Comparison of ENCODE assay signal across 19 mouse cellular contexts in genomic region chr2:74508302-74508701, GRCm38 (mm10).
DNase-seq lines count a peak whose midpoint lies in the region; ATAC-seq and TF ChIP-seq lines count a peak whose summit lies in the region.
"Had no signal": no experiment of that assay in that cellular context is flagged by ENCODE, and none has a peak within 500 bp of the region (broad histone marks: within the 10 kb centered on the region; RNA-seq: fewer than 3 reads in every experiment).

No protein-coding gene starts in this region.

- no peaks in the 10 kb centered on the region for H3K36me3 ChIP-seq in midbrain, embryonic 11.5 days (ENCODE audit: control insufficient read depth, insufficient read depth, low read length)
- H3K36me3 ChIP-seq in midbrain, embryonic 16.5 days (ENCODE audit: control insufficient read depth, insufficient read depth, low read length): no peaks in the 10 kb centered on the region
- H3K36me3 ChIP-seq in embryonic facial prominence, embryonic 12.5 days: no peaks in the 10 kb centered on the region
- no peaks in the 10 kb centered on the region for H3K36me3 ChIP-seq in intestine, postnatal 0 days (ENCODE audit: control insufficient read depth, insufficient read depth)
- H3K36me3 ChIP-seq: forebrain, embryonic 15.5 days; G1E; heart, embryonic 12.5 days; hindbrain, embryonic 10.5 days; intestine, embryonic 15.5 days had no signal

- ATAC-seq in midbrain, embryonic 11.5 days (ENCODE audit: low FRiP score): no peak
- no peak for ATAC-seq in midbrain, embryonic 16.5 days
- ATAC-seq in embryonic facial prominence, embryonic 12.5 days (ENCODE audit: insufficient number of reproducible peaks, insufficient read depth, low FRiP score, low TSS enrichment): peak; percentile 22; the same call in 1 of the 2 replicates
- no peak for ATAC-seq in intestine, postnatal 0 days
- ATAC-seq: CD4-positive, CD25-positive, alpha-beta regulatory T cell, adult 4 months; forebrain, embryonic 15.5 days; intestine, embryonic 15.5 days had no signal

- TF ChIP-seq POLR2A in embryonic fibroblast, embryonic 13.5 days (IDR thresholded peaks at IDR 0.05; ENCODE audit: low read depth, low read length): no peak

- no peak for TF ChIP-seq CTCF in embryonic fibroblast, embryonic 13.5 days (IDR thresholded peaks at IDR 0.05; ENCODE audit: borderline replicate concordance, insufficient read depth, low read length)
- no peak for TF ChIP-seq CTCF in intestine, postnatal 0 days (IDR thresholded peaks at IDR 0.05; ENCODE audit: low read depth)

- DNase-seq in midbrain, embryonic 11.5 days (ENCODE audit: low spot score, missing footprints): peak; percentile 47
- DNase-seq in frontal cortex, adult 2 months (ENCODE audit: extremely low spot score in 1 of 2, low spot score in 1 of 2): no peak
- DNase-seq: adrenal gland, postnatal 14 days; B cell, adult 2 months; cerebellum, adult 11-12 months; cerebellum, adult 9-10 months; cerebellum, postnatal 25 days; gastrocnemius, postnatal 10 days had no signal

- H3K4me1 ChIP-seq in midbrain, embryonic 11.5 days (ENCODE audit: control insufficient read depth, insufficient read depth, low read length): no peaks in the 10 kb centered on the region
- no peaks in the 10 kb centered on the region for H3K4me1 ChIP-seq in midbrain, embryonic 16.5 days (ENCODE audit: control insufficient read depth, insufficient read depth, low read length)
- peaks cover 5% of the 10 kb centered on the region; the same call in 1 of the 2 replicates for H3K4me1 ChIP-seq in embryonic facial prominence, embryonic 12.5 days
- H3K4me1 ChIP-seq in embryonic fibroblast, embryonic 13.5 days (ENCODE audit: control insufficient read depth, insufficient read depth, low read length): peaks cover 2% of the 10 kb centered on the region; the same call in 1 of the 2 replicates
- H3K4me1 ChIP-seq in intestine, postnatal 0 days (replicated peaks; ENCODE audit: control insufficient read depth, insufficient read depth, low read length): no peaks in the 10 kb centered on the region
- H3K4me1 ChIP-seq: forebrain, embryonic 15.5 days; heart, embryonic 12.5 days; intestine, embryonic 15.5 days had no signal

- H3K9me3 ChIP-seq in midbrain, embryonic 11.5 days (ENCODE audit: control insufficient read depth, low read length): no peaks in the 10 kb centered on the region
- no peaks in the 10 kb centered on the region for H3K9me3 ChIP-seq in midbrain, embryonic 16.5 days (replicated peaks; ENCODE audit: control insufficient read depth, low read length, poor library complexity, severe bottlenecking)
- no peaks in the 10 kb centered on the region for H3K9me3 ChIP-seq in embryonic facial prominence, embryonic 12.5 days
- H3K9me3 ChIP-seq in intestine, postnatal 0 days (ENCODE audit: control insufficient read depth): no peaks in the 10 kb centered on the region
- H3K9me3 ChIP-seq: forebrain, embryonic 15.5 days; G1E; heart, embryonic 12.5 days; hindbrain, embryonic 10.5 days; intestine, embryonic 15.5 days had no signal

- no peak overlapping the region for H3K9ac ChIP-seq in midbrain, embryonic 11.5 days (ENCODE audit: low read length)
- no peak overlapping the region for H3K9ac ChIP-seq in midbrain, embryonic 16.5 days (ENCODE audit: low read depth, low read length)
- H3K9ac ChIP-seq in embryonic facial prominence, embryonic 12.5 days: no peak overlapping the region
- H3K9ac ChIP-seq in intestine, postnatal 0 days (ENCODE audit: low read depth, low read length): no peak overlapping the region
- H3K9ac ChIP-seq: forebrain, embryonic 15.5 days; heart, embryonic 12.5 days; hindbrain, embryonic 14.5 days; intestine, embryonic 15.5 days had no signal

- H3K4me2 ChIP-seq in midbrain, embryonic 11.5 days: no peak overlapping the region
- no peak overlapping the region for H3K4me2 ChIP-seq in midbrain, embryonic 16.5 days (ENCODE audit: low read length)
- no peak overlapping the region for H3K4me2 ChIP-seq in embryonic facial prominence, embryonic 12.5 days (replicated peaks)
- no peak overlapping the region for H3K4me2 ChIP-seq in intestine, postnatal 0 days (replicated peaks; ENCODE audit: low read depth)
- H3K4me2 ChIP-seq: forebrain, embryonic 15.5 days; heart, embryonic 12.5 days; hindbrain, embryonic 14.5 days; intestine, embryonic 15.5 days had no signal

- no peak overlapping the region for H3K4me3 ChIP-seq in midbrain, embryonic 11.5 days (ENCODE audit: low read depth, low read length)
- no peak overlapping the region for H3K4me3 ChIP-seq in midbrain, embryonic 16.5 days (ENCODE audit: low read depth, low read length)
- no peak overlapping the region for H3K4me3 ChIP-seq in embryonic facial prominence, embryonic 12.5 days
- no peak overlapping the region for H3K4me3 ChIP-seq in embryonic fibroblast, embryonic 13.5 days (ENCODE audit: insufficient read depth, low read length)
- no peak overlapping the region for H3K4me3 ChIP-seq in intestine, postnatal 0 days (ENCODE audit: low read depth, low read length)
- H3K4me3 ChIP-seq: forebrain, embryonic 15.5 days; heart, embryonic 12.5 days; hindbrain, embryonic 10.5 days; intestine, embryonic 15.5 days had no signal

- 86% methylated on average over 5 of the region's 5 CpGs for WGBS in midbrain, embryonic 11.5 days
- 91% methylated on average over 5 of the region's 5 CpGs for WGBS in midbrain, embryonic 16.5 days
- WGBS in embryonic facial prominence, embryonic 12.5 days: 40% methylated on average over 5 of the region's 5 CpGs
- 89% methylated on average over 5 of the region's 5 CpGs for WGBS in intestine, postnatal 0 days

- no peak overlapping the region for H3K27ac ChIP-seq in midbrain, embryonic 11.5 days (ENCODE audit: low read depth, low read length)
- H3K27ac ChIP-seq in midbrain, embryonic 16.5 days (ENCODE audit: low read length): no peak overlapping the region
- H3K27ac ChIP-seq in embryonic facial prominence, embryonic 12.5 days: no peak overlapping the region
- H3K27ac ChIP-seq in embryonic fibroblast, embryonic 13.5 days (ENCODE audit: insufficient read depth, low read length): peak overlapping the region; percentile 34
- H3K27ac ChIP-seq in intestine, postnatal 0 days (ENCODE audit: low read depth, low read length): no peak overlapping the region
- H3K27ac ChIP-seq: forebrain, embryonic 15.5 days; hindbrain, embryonic 10.5 days; hindbrain, embryonic 14.5 days; intestine, embryonic 15.5 days had no signal

- no peaks in the 10 kb centered on the region for H3K27me3 ChIP-seq in midbrain, embryonic 11.5 days (ENCODE audit: control insufficient read depth, insufficient read depth, low read length)
- H3K27me3 ChIP-seq in midbrain, embryonic 16.5 days (ENCODE audit: control insufficient read depth, insufficient read depth, low read depth, low read length): no peaks in the 10 kb centered on the region
- H3K27me3 ChIP-seq in embryonic facial prominence, embryonic 12.5 days: no peaks in the 10 kb centered on the region
- no peaks in the 10 kb centered on the region for H3K27me3 ChIP-seq in intestine, postnatal 0 days (replicated peaks; ENCODE audit: control insufficient read depth, insufficient read depth, low read length)
- H3K27me3 ChIP-seq: forebrain, embryonic 15.5 days; heart, embryonic 12.5 days; intestine, embryonic 15.5 days had no signal
